Mouse (Mus musculus) cerebellum, adult 11-12 months (tissue): ENCODE data around the gene Tbx20.

Source experiments
- DNase-seq: peaks from one replicate; pipeline ENCODE4 v3.0.0; 2022

Tbx20 gene

GRCm38 (mm10) chr9:24774160-24774969 lies at the start of gene Tbx20:
Gene Tbx20 (minus strand): TSS chr9:24774303.
- DNase-seq: no peak

- DNase-seq: no peak
Observed at GRCm38 (mm10) chr9:24818511-24818910, 44.4 kb upstream of the Tbx20 start.

GRCm38 (mm10) chr9:24812461-24812860 lies 38.4 kb upstream of the Tbx20 start:
- DNase-seq: no peak

- no peak for DNase-seq
Observed at GRCm38 (mm10) chr9:24792110-24792509, 18.0 kb upstream of the Tbx20 start.

- no peak for DNase-seq
Observed at GRCm38 (mm10) chr9:24789396-24789795, 15.3 kb upstream of the Tbx20 start.

- no peak for DNase-seq
Observed at GRCm38 (mm10) chr9:24782338-24782737, 8.2 kb upstream of the Tbx20 start.

GRCm38 (mm10) chr9:24780929-24781441 lies 6.9 kb upstream of the Tbx20 start:
- no peak for DNase-seq

- DNase-seq: no peak
Observed at GRCm38 (mm10) chr9:24780391-24780928, 6.4 kb upstream of the Tbx20 start.

GRCm38 (mm10) chr9:24779975-24780374 lies 5.9 kb upstream of the Tbx20 start:
- DNase-seq: no peak

- DNase-seq: no peak
Observed at GRCm38 (mm10) chr9:24778571-24778970, 4.5 kb upstream of the Tbx20 start.

- DNase-seq: no peak
Observed at GRCm38 (mm10) chr9:24777961-24778360, 3.9 kb upstream of the Tbx20 start.

GRCm38 (mm10) chr9:24777176-24777895 lies 3.2 kb upstream of the Tbx20 start:
- no peak for DNase-seq

GRCm38 (mm10) chr9:24776487-24776886 lies 2.4 kb upstream of the Tbx20 start:
- no peak for DNase-seq

- DNase-seq: no peak
Observed at GRCm38 (mm10) chr9:24775567-24775966, 1.5 kb upstream of the Tbx20 start.

GRCm38 (mm10) chr9:24775001-24775400 lies 898 bp upstream of the Tbx20 start:
- DNase-seq: no peak

GRCm38 (mm10) chr9:24773669-24774068 lies 434 bp downstream of the Tbx20 start:
- no peak for DNase-seq

- no peak for DNase-seq
Observed at GRCm38 (mm10) chr9:24773171-24773570, 932 bp downstream of the Tbx20 start.

- DNase-seq: no peak
Observed at GRCm38 (mm10) chr9:24772431-24773120, 1.5 kb downstream of the Tbx20 start.

GRCm38 (mm10) chr9:24771713-24772112 lies 2.4 kb downstream of the Tbx20 start:
- DNase-seq: no peak

- DNase-seq: no peak
Observed at GRCm38 (mm10) chr9:24770941-24771405, 3.1 kb downstream of the Tbx20 start.

GRCm38 (mm10) chr9:24770149-24770940 lies 3.8 kb downstream of the Tbx20 start:
- DNase-seq: no peak

GRCm38 (mm10) chr9:24769611-24770010 lies 4.5 kb downstream of the Tbx20 start:
- DNase-seq: no peak
